Mouse (Mus musculus) ES-E14 (cell line): ENCODE measurements at regions not wholly inside any gene's neighbourhood (a gene's known extent, or its start where the extent isn't known, plus 50 kb on each side); places are given as distances from the start of the nearest gene placed in this dataset.

Experiments
- CHD2 ChIP-seq: IDR thresholded peaks from 2 replicates; pipeline ENCODE4 v1.6.1; 2014; ENCODE audit warnings: mild to moderate bottlenecking, low read depth, low read length, inconsistent platforms
- HCFC1 ChIP-seq: IDR thresholded peaks from 2 replicates; pipeline ENCODE4 v1.6.1; 2012; ENCODE audit warnings: low read length, inconsistent platforms, borderline replicate concordance; ENCODE audit not compliant: insufficient read depth
- MAFK ChIP-seq: IDR thresholded peaks from 2 replicates; pipeline ENCODE4 v1.6.1; 2014; ENCODE audit warnings: mild to moderate bottlenecking, low read depth, low read length, inconsistent platforms; ENCODE audit not compliant: insufficient read depth
- ZC3H11A ChIP-seq: IDR thresholded peaks from 2 replicates; pipeline ENCODE4 v1.6.1; 2012; ENCODE audit warnings: low read depth, mild to moderate bottlenecking, inconsistent platforms, low read length, borderline replicate concordance

DNA sequence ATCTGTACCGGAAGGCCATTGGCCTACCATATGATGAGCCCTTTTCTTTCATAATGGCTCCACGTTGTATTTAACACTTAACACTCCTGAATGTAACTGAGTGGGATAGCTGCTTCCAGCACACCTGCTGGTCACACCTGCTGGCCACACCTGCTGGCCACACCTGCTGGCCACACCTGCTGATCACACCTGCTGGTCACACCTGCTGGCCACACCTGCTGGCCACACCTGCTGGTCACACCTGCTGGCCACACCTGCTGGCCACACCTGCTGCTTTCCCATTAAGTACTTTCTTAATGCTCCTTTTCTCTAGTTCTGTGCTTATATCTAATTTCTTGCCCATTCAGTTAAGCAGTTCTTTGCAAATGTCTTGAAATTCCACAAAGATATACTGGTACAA lies 157.4 kb upstream of the Slc30a5 start:
- TF ChIP-seq ZC3H11A (no peak), MAFK (no peak), HCFC1 (no peak), CHD2 (no peak)
